Mouse (Mus musculus) forebrain, embryonic 11.5 days (tissue): ENCODE measurements around the gene Zfp663. TPM values are rescaled to one million over a fixed set of nuclear protein-coding genes. Genes with fewer than 3 reads are reported as not detected.
A peak's percentile ranks its signal among the peaks of the same experiment; 100 is the strongest.

Source experiments
- ATAC-seq: fragments of 200-750 bp; cut with Nextera tagmentation; replicated peaks from 2 replicates; pipeline ENCODE4 v1.8.0; 2017; ENCODE audit warnings: moderate TSS enrichment; ENCODE audit not compliant: low FRiP score
- DNase-seq: peaks from one replicate; pipeline ENCODE4 v3.0.0-alpha.2; 2017; ENCODE audit warnings: low spot score
- H3K27ac ChIP-seq: fragments of 300-500 bp; sonication (generic); 2 replicates; pipeline ENCODE4 v1.5.1; 2014; ENCODE audit warnings: low read depth, low read length
- H3K27me3 ChIP-seq: fragments of 300-500 bp; sonication (generic); 2 replicates; pipeline ENCODE4 v1.6.1; 2014; ENCODE audit warnings: mild to moderate bottlenecking, low read length, mixed read lengths; ENCODE audit not compliant: control insufficient read depth, insufficient read depth
- H3K36me3 ChIP-seq: fragments of 300-500 bp; sonication (generic); 2 replicates; pipeline ENCODE4 v1.6.1; 2014; ENCODE audit warnings: mild to moderate bottlenecking, low read length, moderate library complexity, mixed read lengths; ENCODE audit not compliant: control insufficient read depth, insufficient read depth
- H3K4me1 ChIP-seq: fragments of 300-500 bp; sonication (generic); replicated peaks from 2 replicates; pipeline ENCODE4 v1.6.1; 2014; ENCODE audit warnings: low read length, mixed read lengths; ENCODE audit not compliant: control insufficient read depth, insufficient read depth
- H3K4me2 ChIP-seq: fragments of 300-500 bp; sonication (generic); 2 replicates; pipeline ENCODE4 v1.6.1; 2014; ENCODE audit warnings: low read depth, mild to moderate bottlenecking, low read length, moderate library complexity, mixed read lengths; ENCODE audit not compliant: severe bottlenecking
- H3K4me3 ChIP-seq: fragments of 300-500 bp; sonication (generic); 2 replicates; pipeline ENCODE4 v1.5.1; 2014; ENCODE audit warnings: low read depth, low read length
- H3K9ac ChIP-seq: fragments of 300-500 bp; sonication (generic); 2 replicates; pipeline ENCODE4 v1.6.1; 2014; ENCODE audit warnings: low read length
- H3K9me3 ChIP-seq: fragments of 300-500 bp; sonication (generic); 2 replicates; pipeline ENCODE4 v1.6.1; 2016; ENCODE audit warnings: low read length, mixed read lengths; ENCODE audit not compliant: control insufficient read depth
- WGBS: fragments of 180-500 bp; shearing (Covaris S2); extraction: QIAGEN DNeasy Blood & Tissue Kit; methylation state at CpG from one replicate; pipeline ENCODE4 v1.1.7; 2014; 5-methylcytosine and 5-hydroxymethylcytosine counted together
- polyA plus RNA-seq: library from polyadenylated mRNA; unstranded; fragments of >200 nt; fragmentation: Nextera tagmentation; extraction: Ambion mirVana; gene quantifications from 2 replicates; pipeline ENCODE4 v1.2.1, GENCODE M21; 2014

The Zfp663 gene
- polyA plus RNA-seq, result 4.7 and 5.8 TPM in 2 replicates

DNA sequence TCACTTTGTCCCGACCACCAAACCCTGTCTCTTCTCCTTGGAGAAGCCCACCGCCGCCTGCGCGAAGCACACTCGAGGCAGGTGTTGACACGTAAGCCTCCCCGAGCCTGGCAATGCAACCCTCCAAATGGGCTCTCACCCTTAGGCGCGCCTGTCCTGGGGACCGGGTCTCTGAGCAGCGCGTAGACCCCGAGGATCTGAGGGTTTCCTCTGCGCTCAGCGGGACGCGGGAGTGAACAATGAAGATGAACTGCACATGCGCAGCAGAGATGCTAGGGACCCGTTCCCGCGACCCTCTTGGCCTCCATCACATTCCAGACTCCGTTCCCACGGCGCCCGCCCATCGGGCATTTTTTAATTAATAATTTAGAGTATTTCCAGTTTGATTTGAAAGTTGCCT lies at the start of gene Zfp663:
Gene Zfp663, minus strand, starts transcription at position 234 of the 400 bp plus-strand sequence.
- peak within 1 kb of the TSS; percentile 13 for H3K27ac ChIP-seq
- DNase-seq, result peak; percentile 88
- H3K36me3 ChIP-seq, result no peaks in the 10 kb centered on the region
- peak within 1 kb of the TSS; percentile 53 for H3K4me2 ChIP-seq
- no peaks in the 10 kb centered on the region for H3K27me3 ChIP-seq
- H3K9ac ChIP-seq, result peak within 1 kb of the TSS; percentile 38
- peak; percentile 61 for ATAC-seq
- no peaks in the 10 kb centered on the region for H3K9me3 ChIP-seq
- H3K4me1 ChIP-seq, result peaks cover 7% of the 10 kb centered on the region; the same call in 1 of the 2 replicates
- WGBS, result under 1% methylated on average over 27 of the region's 27 CpGs
- peak within 1 kb of the TSS; percentile 31 for H3K4me3 ChIP-seq

DNA sequence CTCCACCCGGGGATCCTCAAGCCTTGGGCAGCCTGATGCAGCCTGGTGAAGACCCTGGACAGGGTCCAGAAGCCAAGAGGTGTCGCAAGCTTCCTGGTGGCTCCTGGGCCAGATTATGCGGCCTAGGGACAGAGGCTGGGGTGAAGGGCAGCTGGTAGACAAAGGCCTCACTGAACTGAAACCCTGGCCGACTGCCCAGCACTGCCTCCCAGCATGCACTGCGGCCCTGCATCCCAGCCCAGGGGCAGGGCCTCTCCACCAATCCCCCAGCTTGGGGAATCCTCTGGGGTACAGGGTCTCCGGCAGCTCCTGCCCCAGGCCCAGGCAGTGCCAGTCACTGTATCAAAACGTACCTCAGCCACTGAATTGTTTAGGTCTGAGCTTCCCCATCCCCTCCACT lies 48.8 kb upstream of the Zfp663 start:
- 58% methylated on average over 7 of the region's 7 CpGs for WGBS
- no peak overlapping the region for H3K27ac ChIP-seq

DNA sequence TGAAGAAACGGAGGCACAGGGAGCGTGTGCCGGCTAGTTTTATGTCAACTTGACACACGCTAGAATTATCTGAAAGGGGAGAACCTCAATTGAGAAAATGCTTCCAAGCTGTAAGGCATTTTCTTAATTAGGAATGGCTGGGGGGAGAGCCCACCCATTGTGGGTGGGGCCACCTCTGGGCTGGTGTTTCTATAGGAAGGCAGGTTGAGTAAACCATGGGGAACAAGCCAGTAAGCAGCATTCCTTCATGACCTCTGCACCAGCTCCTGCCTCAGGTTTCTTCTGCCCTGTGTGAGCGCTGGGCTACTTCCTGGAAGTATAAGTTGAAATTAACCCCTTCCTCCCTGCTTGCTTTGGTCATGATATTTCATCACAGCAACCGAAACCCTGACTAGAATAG lies 47.3 kb upstream of the Zfp663 start:
- no peak overlapping the region for H3K4me3 ChIP-seq
- ATAC-seq (no peak), DNase-seq (no peak)
- H3K27me3 ChIP-seq, result no peaks in the 10 kb centered on the region
- no peaks in the 10 kb centered on the region for H3K9me3 ChIP-seq
- 65% methylated on average over 6 of the region's 6 CpGs for WGBS
- H3K4me1 ChIP-seq, result peaks cover 10% of the 10 kb centered on the region
- H3K27ac ChIP-seq, result no peak overlapping the region; the same call in 1 of the 2 replicates
- H3K9ac ChIP-seq, result no peak overlapping the region
- no peak overlapping the region for H3K4me2 ChIP-seq
- no peaks in the 10 kb centered on the region for H3K36me3 ChIP-seq

More for the DNA sequence above, 48.8 kb upstream of the Zfp663 start:
- no peaks in the 10 kb centered on the region for H3K9me3 ChIP-seq
- no peaks in the 10 kb centered on the region for H3K36me3 ChIP-seq
- peaks cover 10% of the 10 kb centered on the region for H3K4me1 ChIP-seq
- no peak overlapping the region for H3K4me2 ChIP-seq
- H3K27me3 ChIP-seq, result no peaks in the 10 kb centered on the region
- DNase-seq, result no peak
- H3K9ac ChIP-seq, result peak overlapping the region; percentile 20; the same call in 1 of the 2 replicates
- H3K4me3 ChIP-seq, result no peak overlapping the region
- no peak for ATAC-seq

DNA sequence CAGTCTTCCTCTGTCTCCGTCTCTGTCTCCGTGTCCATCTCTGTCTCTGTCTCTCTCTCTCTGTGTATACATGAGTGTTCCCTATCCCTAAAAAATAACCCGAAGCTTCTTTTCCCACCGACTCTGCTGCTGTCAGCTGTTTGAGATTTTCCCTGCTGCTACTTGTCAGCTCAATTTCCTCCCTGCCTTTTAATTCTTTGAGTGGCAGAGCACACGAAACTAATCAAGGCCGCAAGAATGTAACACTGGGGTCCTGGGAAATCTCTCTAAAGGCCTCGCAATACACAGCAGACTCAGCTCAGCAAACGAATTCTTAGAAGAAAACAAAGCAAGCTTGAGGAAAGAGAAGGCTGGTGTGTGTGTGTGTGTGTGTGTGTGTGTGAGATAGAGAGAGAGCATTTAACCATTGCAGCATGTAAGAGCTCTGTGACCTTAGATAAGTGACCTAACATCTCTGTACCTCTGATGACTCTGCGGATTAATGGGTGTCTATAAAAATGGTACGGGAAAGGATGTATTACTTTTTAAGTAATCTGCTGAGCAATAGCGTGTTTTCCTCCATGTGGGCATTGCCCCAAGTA lies 46.7 kb upstream of the Zfp663 start:
- WGBS, result 40% methylated on average over 11 of the region's 11 CpGs
- 0 out of 2 replicates have a peak, but pooled peaks have one; percentile 24 for ATAC-seq

DNA sequence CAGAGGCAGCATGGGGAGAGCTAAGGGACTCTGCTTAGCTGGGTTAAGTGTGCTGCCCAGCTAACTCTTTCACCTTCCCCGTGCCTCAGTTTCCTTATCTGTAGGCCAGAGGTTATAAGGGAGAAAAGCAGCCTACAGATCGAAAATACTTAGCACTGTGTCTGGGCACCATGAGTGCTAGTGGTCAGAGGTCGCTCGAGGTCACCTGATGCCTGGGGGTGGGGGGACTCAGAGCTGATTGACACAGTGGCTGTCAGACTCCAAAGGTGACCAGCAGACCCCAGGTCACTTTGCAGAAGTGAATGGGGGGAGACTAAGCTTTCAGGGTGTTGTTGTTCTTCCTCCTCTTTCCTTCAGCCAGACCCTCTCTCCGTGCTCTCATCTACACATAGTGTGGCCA lies 45.8 kb upstream of the Zfp663 start:
- DNase-seq (no peak), ATAC-seq (no peak)
- H3K9me3 ChIP-seq, result no peaks in the 10 kb centered on the region
- H3K27ac ChIP-seq, result no peak overlapping the region
- H3K27me3 ChIP-seq, result no peaks in the 10 kb centered on the region
- 72% methylated on average over 5 of the region's 5 CpGs for WGBS
- no peak overlapping the region for H3K9ac ChIP-seq
- no peak overlapping the region for H3K4me2 ChIP-seq
- H3K4me1 ChIP-seq, result peaks cover 7% of the 10 kb centered on the region
- no peaks in the 10 kb centered on the region for H3K36me3 ChIP-seq
- H3K4me3 ChIP-seq, result no peak overlapping the region

More for the DNA sequence above, 46.7 kb upstream of the Zfp663 start:
- Histone ChIP-seq H3K4me1 (peaks cover 9% of the 10 kb centered on the region), H3K9ac (no peak overlapping the region), H3K4me3 (no peak overlapping the region), H3K27me3 (no peaks in the 10 kb centered on the region), H3K36me3 (no peaks in the 10 kb centered on the region), H3K9me3 (no peaks in the 10 kb centered on the region), H3K27ac (no peak overlapping the region; the same call in 1 of the 2 replicates), H3K4me2 (no peak overlapping the region)
- no peak for DNase-seq

DNA sequence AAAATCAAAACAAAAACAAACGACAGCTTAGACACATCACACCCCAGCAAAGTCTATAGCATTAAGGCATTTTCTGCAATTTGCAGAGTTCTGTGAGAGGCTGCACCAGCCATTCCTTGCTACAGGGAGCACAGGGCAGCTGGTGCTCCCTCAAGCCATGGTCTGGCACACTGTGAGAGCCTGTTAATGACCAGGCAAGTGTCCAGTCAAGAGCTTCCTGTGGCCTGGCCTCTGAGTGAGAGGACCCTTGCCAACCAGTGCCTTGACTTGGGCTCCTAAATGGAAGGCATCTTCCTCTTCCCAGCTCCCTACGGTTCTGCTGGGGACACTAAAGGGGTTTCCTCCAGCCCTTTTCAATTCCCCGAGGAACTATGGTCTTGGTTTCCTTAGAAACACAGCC lies 45.4 kb upstream of the Zfp663 start:
- Histone ChIP-seq H3K4me3 (no peak overlapping the region), H3K4me1 (peaks cover 7% of the 10 kb centered on the region), H3K27ac (no peak overlapping the region), H3K36me3 (no peaks in the 10 kb centered on the region), H3K27me3 (no peaks in the 10 kb centered on the region), H3K9ac (no peak overlapping the region), H3K4me2 (no peak overlapping the region), H3K9me3 (no peaks in the 10 kb centered on the region)
- no peak for ATAC-seq
- 45% methylated on average over 3 of the region's 3 CpGs for WGBS
- no peak for DNase-seq

DNA sequence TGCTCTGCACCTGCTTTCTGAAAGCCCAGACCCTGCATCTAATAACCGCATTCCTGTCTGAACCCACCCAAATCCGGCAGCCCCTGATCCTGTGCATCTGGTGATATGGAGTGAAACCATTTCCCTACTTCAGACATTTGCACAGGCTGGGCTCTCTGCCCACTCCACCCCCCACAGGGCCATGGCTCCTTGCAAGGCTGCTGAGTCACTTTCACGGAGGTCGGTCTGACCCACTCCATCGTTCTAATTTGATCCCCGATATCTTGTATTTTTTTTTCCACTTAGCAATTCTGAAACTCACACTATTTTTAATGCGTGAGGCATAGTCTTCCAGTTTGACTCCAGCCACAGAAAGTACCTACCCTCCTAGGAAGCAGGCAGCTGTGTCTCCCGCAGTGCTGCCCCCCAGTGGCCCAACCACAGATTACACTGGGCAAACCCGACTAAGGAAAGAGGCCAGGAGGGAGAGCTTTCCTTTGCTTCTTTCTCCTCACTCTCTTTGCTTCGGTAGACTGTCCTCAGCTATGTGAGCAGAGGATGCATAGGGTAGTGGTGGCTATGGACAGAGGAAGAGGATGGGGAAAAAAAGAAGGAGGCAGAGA lies 39.3 kb upstream of the Zfp663 start:
- Histone ChIP-seq H3K4me3 (no peak overlapping the region), H3K4me1 (no peaks in the 10 kb centered on the region), H3K9ac (no peak overlapping the region), H3K27me3 (no peaks in the 10 kb centered on the region), H3K9me3 (no peaks in the 10 kb centered on the region), H3K27ac (no peak overlapping the region), H3K36me3 (no peaks in the 10 kb centered on the region), H3K4me2 (no peak overlapping the region)
- 51% methylated on average over 10 of the region's 10 CpGs for WGBS
- ATAC-seq (no peak), DNase-seq (peak; percentile 87)

DNA sequence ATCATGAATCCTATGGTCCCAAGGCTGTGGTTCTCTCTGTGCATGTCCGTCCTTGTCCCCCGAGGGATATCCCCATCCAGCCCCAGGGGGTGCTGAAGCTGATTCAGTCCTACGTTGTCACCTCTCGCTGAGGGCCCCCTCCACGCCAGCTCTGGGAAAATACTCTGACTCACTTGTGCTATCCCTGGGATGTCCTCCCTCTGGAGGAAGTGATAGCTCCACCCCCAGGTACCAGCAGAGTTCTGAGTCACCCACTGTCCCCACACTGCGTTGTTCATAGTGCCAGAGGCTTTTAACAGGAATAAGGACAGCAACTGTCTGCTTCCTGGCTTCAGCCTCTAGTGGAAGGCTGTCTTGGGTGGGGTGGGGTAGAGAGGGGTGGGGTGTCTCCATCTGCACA lies 36.8 kb upstream of the Zfp663 start:
- no peak overlapping the region for H3K27ac ChIP-seq
- ATAC-seq, result no peak

DNA sequence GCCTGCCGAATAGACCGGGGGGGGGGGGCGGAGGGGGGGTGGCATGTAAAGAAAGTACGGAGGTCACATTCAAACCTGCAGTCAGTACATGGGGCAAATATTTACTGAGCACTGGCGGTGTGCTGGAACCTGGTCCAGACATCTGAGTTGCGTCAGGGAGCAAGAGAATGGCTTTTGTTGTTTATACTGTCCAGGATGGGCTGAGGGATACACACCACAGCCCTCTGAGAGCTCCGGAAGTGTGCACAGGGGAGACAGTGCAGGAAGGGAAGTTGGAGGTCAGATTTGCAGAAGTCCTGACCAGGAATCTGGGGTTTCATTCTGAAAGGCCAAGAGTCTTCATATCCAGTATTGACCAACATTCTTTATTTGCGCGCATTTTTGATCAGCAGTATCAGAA lies 36.4 kb upstream of the Zfp663 start:
- Histone ChIP-seq H3K4me3 (no peak overlapping the region), H3K4me2 (no peak overlapping the region), H3K9ac (no peak overlapping the region), H3K27ac (no peak overlapping the region), H3K27me3 (no peaks in the 10 kb centered on the region), H3K4me1 (no peaks in the 10 kb centered on the region), H3K36me3 (no peaks in the 10 kb centered on the region), H3K9me3 (no peaks in the 10 kb centered on the region)
- no peak for ATAC-seq
- DNase-seq, result no peak
- 81% methylated on average over 9 of the region's 9 CpGs for WGBS

More for the DNA sequence above, 36.8 kb upstream of the Zfp663 start:
- WGBS, result 72% methylated on average over 6 of the region's 6 CpGs
- Histone ChIP-seq H3K36me3 (no peaks in the 10 kb centered on the region), H3K4me1 (no peaks in the 10 kb centered on the region), H3K9ac (no peak overlapping the region), H3K4me3 (no peak overlapping the region), H3K27me3 (no peaks in the 10 kb centered on the region), H3K9me3 (no peaks in the 10 kb centered on the region), H3K4me2 (no peak overlapping the region)
- no peak for DNase-seq
